Mouse (Mus musculus): ENCODE measurements around the gene Smarcc1.

- TF ChIP-seq CTCF (IDR thresholded peaks at IDR 0.05 in 2 of 3, conservative IDR thresholded peaks at IDR 0.05 in 1 of 3; ENCODE audit: control insufficient read depth in 1 of 3, insufficient read depth in 1 of 3, low read depth in 2 of 3, low read length in 3 of 3, poor library complexity in 1 of 3, severe bottlenecking in 1 of 3) (no peak), POLR2AphosphoS5 (IDR thresholded peaks at IDR 0.05; ENCODE audit: borderline replicate concordance, low read depth, low read length) (no peak), USF1 (IDR thresholded peaks at IDR 0.05; ENCODE audit: low read depth, low read length) (no peak), TCF12 (IDR thresholded peaks at IDR 0.05; ENCODE audit: low read depth, low read length) (no peak), GATA1 (IDR thresholded peaks at IDR 0.05; ENCODE audit: low read depth, low read length) (no peak), POLR2AphosphoS2 (IDR thresholded peaks at IDR 0.05; ENCODE audit: low read length) (no peak), MXI1 (IDR thresholded peaks at IDR 0.05; ENCODE audit: low read depth, low read length) (0 out of 2 replicates have a peak, but pooled peaks have one; percentile 5), TBP (IDR thresholded peaks at IDR 0.05; ENCODE audit: low read depth, low read length) (no peak)
These were observed 741 bp downstream of the Smarcc1 start for GRCm38 (mm10) chr9:110118249-110118648.
